Mouse (Mus musculus): ENCODE results near the gene Col5a1.

- TF ChIP-seq CTCF (IDR thresholded peaks at IDR 0.05): no peak
- no peak for TF ChIP-seq POLR2A (IDR thresholded peaks at IDR 0.05; ENCODE audit: insufficient read depth, low read depth, low read length)
- TF ChIP-seq EP300 (IDR thresholded peaks at IDR 0.05; ENCODE audit: insufficient read depth, low read depth, low read length): no peak
These were observed 198.5 kb downstream of the Col5a1 start, which contains the start of gene Fcnb for GRCm38 (mm10) chr2:28084768-28085167.

Measured in heart, adult 2 months (tissue).